Mouse (Mus musculus): ENCODE data around the gene Pbxip1. TPM values are rescaled to one million over a fixed set of nuclear protein-coding genes. Genes with fewer than 3 reads are reported as not detected.

Pbxip1 gene
- polyA plus RNA-seq, 1 experiment from 2014 or later: 40.4 TPM

DNA sequence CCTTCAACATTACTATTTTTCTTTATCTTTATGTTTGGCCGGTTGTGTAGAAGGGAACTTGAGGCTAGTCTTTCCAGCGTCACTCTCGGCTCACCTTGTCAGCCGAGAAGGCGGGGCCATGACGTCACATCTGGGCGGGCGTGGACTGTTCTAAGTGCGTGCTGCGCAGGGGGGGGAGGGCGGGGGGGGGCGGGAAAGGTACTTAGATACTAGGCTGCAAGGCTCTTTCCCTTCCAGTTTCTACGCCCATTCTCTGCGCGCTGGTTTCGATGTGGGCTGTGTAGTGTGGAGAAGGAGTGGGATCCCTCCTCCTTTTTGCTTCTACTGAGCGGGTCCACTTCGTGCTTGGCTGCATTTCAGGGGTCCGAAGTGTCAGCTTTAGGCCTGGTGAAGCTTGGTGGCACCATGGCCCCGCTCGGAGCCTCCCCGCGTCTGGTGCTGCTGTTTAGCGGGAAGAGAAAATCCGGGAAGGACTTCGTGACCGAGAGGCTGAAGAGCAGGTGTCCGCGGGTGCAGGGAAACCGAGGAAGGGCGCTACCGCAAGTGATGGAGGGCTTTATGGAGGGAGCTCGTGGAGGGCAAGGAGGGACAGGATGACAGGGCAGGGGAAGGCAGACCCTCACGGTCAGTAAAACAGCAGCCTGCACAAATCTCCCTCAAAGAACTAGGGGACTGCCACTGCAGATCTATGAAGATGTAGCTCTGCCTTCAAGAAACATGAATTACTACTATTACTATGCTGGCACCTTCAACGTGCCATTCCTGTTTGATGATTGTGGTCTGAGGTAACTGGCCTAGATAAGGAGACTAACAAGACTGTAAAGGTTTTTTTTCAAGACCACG is 22.7 kb downstream of the Pbxip1 start:
- Histone ChIP-seq H3K4me1 (peaks cover 19% of the 10 kb centered on the region), H3K27me3 (no peaks in the 10 kb centered on the region), H3K9ac (peak overlapping the region; percentile 54), H3K9me3 (replicated peaks) (no peaks in the 10 kb centered on the region), H3K4me3 (replicated peaks) (peak overlapping the region; percentile 66), H3K4me2 (replicated peaks) (peak overlapping the region; percentile 59), H3K27ac (replicated peaks) (peak overlapping the region; percentile 82), H3K36me3 (no peaks in the 10 kb centered on the region)
- ATAC-seq (ENCODE audit: insufficient number of reproducible peaks, low FRiP score, low TSS enrichment, low read depth): peak; percentile 87
- WGBS: under 1% methylated on average over 36 of the region's 36 CpGs

DNA sequence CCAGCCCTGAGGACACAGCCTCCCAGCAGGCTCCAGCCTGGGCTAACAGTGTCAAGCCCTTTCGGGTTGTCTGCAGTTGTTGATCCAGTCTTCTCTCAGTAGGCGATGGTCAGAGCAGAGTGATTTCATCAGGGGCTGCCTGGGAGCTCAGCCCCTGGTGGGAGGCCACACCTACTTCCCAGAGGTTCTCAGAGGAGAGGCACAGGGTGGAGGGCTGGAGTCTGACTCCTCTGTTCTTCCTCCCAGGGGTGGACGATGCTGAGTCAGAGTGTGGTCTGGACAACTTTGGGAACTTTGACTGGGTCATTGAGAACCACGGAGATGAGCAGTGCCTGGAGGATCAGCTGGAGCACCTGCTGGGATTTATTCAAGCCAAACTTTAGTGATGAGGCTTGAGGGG is 31.8 kb downstream of the Pbxip1 start:
- Histone ChIP-seq H3K27me3 (no peaks in the 10 kb centered on the region), H3K4me3 (replicated peaks) (no peak overlapping the region), H3K36me3 (peaks cover 21% of the 10 kb centered on the region), H3K27ac (replicated peaks) (no peak overlapping the region), H3K4me1 (no peaks in the 10 kb centered on the region), H3K9me3 (replicated peaks) (no peaks in the 10 kb centered on the region), H3K9ac (no peak overlapping the region), H3K4me2 (replicated peaks) (no peak overlapping the region)
- no peak for ATAC-seq (ENCODE audit: insufficient number of reproducible peaks, low FRiP score, low TSS enrichment, low read depth)
- 47% methylated on average over 4 of the region's 4 CpGs for WGBS

DNA sequence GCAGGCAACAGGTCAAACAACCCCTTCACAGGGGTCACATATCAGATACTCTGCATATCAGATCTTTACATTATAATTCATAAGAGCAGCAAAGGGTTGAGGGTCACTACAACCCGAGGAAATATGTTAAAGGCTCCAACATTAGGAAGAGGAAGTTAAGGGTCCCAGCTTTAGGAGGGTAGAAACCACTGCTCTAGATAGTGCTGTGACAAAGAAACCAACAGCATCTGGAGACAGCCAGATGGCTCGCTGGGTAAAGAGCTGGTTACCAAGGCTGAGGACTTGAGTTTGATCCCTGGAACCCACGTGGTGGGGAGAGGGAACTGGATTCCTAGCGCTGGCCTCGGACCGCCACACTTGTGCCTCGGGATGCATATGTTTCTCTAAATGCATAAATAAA is 35.8 kb downstream of the Pbxip1 start:
- 68% methylated on average over 7 of the region's 7 CpGs for WGBS
- Histone ChIP-seq H3K4me2 (replicated peaks) (no peak overlapping the region), H3K4me3 (replicated peaks) (no peak overlapping the region), H3K27ac (replicated peaks) (no peak overlapping the region), H3K4me1 (no peaks in the 10 kb centered on the region), H3K9ac (no peak overlapping the region), H3K9me3 (replicated peaks) (no peaks in the 10 kb centered on the region), H3K27me3 (no peaks in the 10 kb centered on the region), H3K36me3 (peaks cover 21% of the 10 kb centered on the region)
- no peak for ATAC-seq (ENCODE audit: insufficient number of reproducible peaks, low FRiP score, low TSS enrichment, low read depth)

DNA sequence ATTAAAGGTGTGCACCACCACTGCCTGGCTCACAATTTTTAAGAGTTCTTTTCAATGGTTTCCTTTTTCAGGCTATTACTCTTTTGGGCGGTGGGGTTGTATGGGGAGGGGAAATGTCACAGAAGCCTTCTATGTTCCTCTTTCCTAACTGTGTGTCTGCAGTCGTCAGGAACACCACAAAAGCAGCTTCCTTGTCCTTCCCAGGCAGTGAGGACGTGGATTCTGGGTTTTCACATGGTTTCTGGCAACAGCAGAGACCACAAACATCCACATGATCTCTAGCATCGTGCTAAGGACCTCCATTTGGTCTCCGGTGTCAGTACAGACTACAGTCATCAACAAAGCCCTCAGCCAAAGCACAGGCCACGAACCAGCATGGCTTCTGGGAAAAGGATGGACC is 37.3 kb downstream of the Pbxip1 start:
- no peak for ATAC-seq (ENCODE audit: insufficient number of reproducible peaks, low FRiP score, low TSS enrichment, low read depth)
- 62% methylated on average over 6 of the region's 6 CpGs for WGBS

DNA sequence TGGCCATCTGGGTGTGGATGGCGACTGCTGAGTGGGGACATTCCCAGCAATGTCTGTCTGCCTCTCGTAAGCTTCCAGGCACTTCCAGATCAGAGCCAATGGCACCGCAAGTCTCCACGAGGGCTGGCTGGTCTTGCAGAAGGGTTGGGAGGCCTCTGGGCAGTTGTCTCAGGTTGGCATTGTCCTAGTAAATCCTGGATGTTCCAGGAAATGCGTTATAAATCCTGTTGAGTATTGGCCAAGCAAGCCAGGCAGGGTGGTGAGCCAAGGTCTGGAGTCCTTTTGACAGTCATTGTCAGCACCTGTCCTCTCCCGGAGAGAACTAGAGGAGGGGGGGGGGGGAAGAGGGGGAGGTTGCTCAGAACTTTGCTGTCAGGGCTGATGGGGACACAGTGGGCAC is 42.5 kb downstream of the Pbxip1 start:
- Histone ChIP-seq H3K4me1 (no peaks in the 10 kb centered on the region), H3K4me2 (replicated peaks) (no peak overlapping the region), H3K4me3 (replicated peaks) (no peak overlapping the region), H3K27ac (replicated peaks) (no peak overlapping the region), H3K36me3 (no peaks in the 10 kb centered on the region), H3K9me3 (replicated peaks) (no peaks in the 10 kb centered on the region), H3K27me3 (no peaks in the 10 kb centered on the region), H3K9ac (no peak overlapping the region)
- no peak for ATAC-seq (ENCODE audit: insufficient number of reproducible peaks, low FRiP score, low TSS enrichment, low read depth)
- WGBS: 71% methylated on average over 6 of the region's 6 CpGs

More for the DNA sequence above, 37.3 kb downstream of the Pbxip1 start:
- Histone ChIP-seq H3K9me3 (replicated peaks) (no peaks in the 10 kb centered on the region), H3K27me3 (no peaks in the 10 kb centered on the region), H3K4me1 (no peaks in the 10 kb centered on the region), H3K4me3 (replicated peaks) (no peak overlapping the region), H3K27ac (replicated peaks) (no peak overlapping the region), H3K36me3 (0 out of 2 replicates have a peak, but pooled peaks cover 8% of the 10 kb centered on the region), H3K9ac (no peak overlapping the region), H3K4me2 (replicated peaks) (no peak overlapping the region)

DNA sequence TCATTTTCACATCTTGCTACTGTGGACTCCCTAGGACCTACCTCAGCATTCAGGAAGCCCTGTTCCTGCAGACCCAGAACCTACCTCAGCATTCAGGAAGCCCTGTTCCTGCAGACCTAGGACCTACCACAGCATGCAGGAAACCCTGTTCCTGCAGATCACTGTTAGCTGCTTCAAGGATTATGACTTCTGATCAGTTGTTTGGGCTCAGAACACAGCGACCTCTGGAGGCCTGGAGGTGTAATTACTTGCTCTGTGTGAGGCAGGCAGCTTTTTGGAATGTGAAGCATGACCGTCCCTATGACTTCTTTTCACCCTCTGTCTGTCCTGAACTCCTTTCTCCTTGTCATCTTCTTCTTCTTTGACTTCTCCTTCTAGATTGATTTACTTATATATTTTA is 45.0 kb downstream of the Pbxip1 start:
- Histone ChIP-seq H3K27ac (replicated peaks) (no peak overlapping the region), H3K9me3 (replicated peaks) (no peaks in the 10 kb centered on the region), H3K4me3 (replicated peaks) (no peak overlapping the region), H3K4me1 (peaks cover 6% of the 10 kb centered on the region; the same call in 1 of the 2 replicates), H3K4me2 (replicated peaks) (no peak overlapping the region), H3K27me3 (no peaks in the 10 kb centered on the region; the same call in 1 of the 2 replicates), H3K36me3 (no peaks in the 10 kb centered on the region), H3K9ac (no peak overlapping the region)
- ATAC-seq (ENCODE audit: insufficient number of reproducible peaks, low FRiP score, low TSS enrichment, low read depth): no peak
- WGBS: 40% methylated on average over 2 of the region's 2 CpGs

DNA sequence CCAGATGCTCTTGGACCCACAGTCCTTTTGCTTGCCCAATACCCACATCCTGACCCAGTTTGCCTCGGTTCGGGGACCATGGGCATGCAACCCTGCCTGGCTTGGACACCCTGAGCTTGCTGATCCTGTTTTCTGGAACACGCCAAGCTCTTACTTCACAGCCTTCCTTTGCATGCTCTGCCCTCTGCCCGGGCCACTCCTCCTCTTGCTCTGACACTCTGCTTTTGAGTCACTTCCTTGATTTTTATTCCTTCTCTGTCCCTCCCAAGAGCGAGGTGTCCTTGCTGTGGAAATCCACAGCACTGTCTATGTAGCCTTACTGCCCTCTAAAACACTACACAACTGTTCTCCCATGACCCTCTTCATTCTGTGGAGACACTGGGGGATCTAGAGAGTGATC is 45.7 kb downstream of the Pbxip1 start:
- Histone ChIP-seq H3K27ac (replicated peaks) (no peak overlapping the region), H3K4me3 (replicated peaks) (no peak overlapping the region), H3K9me3 (replicated peaks) (no peaks in the 10 kb centered on the region), H3K9ac (no peak overlapping the region), H3K4me1 (peaks cover 6% of the 10 kb centered on the region; the same call in 1 of the 2 replicates), H3K36me3 (no peaks in the 10 kb centered on the region), H3K27me3 (no peaks in the 10 kb centered on the region; the same call in 1 of the 2 replicates), H3K4me2 (replicated peaks) (no peak overlapping the region)
- no peak for ATAC-seq (ENCODE audit: insufficient number of reproducible peaks, low FRiP score, low TSS enrichment, low read depth)
- 80% methylated on average over 5 of the region's 5 CpGs for WGBS

DNA sequence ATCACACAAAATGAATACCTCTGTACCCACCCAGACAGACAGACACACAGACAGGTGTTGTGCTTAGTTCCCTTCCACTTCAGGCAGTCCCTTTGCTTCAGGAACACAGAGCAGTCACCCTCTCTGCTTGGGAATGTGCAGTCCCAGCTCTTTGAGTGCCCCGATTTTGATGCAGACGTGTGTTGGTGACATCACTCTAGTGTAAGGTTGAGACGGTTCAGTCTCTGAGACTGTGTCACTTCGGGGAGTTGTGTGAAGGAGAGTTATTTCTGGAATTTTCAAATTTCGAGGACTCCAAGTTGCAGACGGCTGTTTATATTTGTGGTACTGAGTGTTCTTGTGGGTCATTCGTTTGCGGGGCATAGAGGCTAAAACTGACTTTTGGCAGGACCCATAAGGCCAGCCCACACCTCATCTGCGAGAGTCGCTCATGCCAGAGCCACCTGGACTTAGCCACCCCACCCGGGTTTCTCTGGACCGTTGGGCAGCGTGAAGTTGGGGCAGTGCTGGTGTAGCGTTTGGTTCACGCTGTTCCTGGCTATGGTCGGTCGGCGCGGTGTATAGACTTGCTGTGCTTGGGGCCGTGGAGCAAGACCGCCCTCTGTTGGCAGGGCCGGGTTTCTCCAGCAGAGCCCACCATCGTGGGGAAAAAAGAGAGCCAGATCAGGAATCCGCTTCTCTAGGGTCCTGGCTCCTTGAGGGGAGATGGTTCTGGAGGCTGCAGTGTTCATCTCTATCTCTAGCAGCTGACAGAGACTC is 48.4 kb downstream of the Pbxip1 start:
- WGBS: 15% methylated on average over 24 of the region's 24 CpGs
- Histone ChIP-seq H3K4me3 (replicated peaks) (peak overlapping the region; percentile 13), H3K9ac (no peak overlapping the region; the same call in 1 of the 2 replicates), H3K9me3 (replicated peaks) (no peaks in the 10 kb centered on the region), H3K36me3 (no peaks in the 10 kb centered on the region), H3K27ac (replicated peaks) (no peak overlapping the region), H3K27me3 (no peaks in the 10 kb centered on the region; the same call in 1 of the 2 replicates), H3K4me1 (peaks cover 6% of the 10 kb centered on the region; the same call in 1 of the 2 replicates), H3K4me2 (replicated peaks) (peak overlapping the region; percentile 42)
- peak; percentile 80 for ATAC-seq (ENCODE audit: insufficient number of reproducible peaks, low FRiP score, low TSS enrichment, low read depth)

DNA sequence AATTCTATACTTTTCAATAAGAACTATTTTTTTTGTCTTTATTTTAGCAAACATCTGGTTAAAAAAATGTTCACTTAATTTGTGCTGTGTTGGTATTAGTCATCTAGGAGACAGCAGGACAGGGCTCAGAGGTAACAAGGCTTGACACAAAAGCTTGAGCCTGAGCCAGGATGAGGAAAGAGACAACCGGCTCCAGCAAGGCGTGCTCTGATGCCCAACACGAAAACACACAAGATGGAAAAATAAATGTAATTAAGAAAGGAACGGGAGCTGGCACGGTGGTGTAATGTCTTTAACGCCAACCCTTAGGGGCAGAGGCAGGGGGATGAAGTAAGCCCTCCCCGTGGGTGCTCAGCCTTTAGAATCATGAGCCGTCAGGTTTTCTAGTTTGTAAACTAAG is 49.6 kb downstream of the Pbxip1 start:
- Histone ChIP-seq H3K4me2 (replicated peaks) (no peak overlapping the region), H3K27me3 (no peaks in the 10 kb centered on the region; the same call in 1 of the 2 replicates), H3K36me3 (no peaks in the 10 kb centered on the region), H3K4me3 (replicated peaks) (no peak overlapping the region), H3K9me3 (replicated peaks) (no peaks in the 10 kb centered on the region), H3K27ac (replicated peaks) (no peak overlapping the region), H3K9ac (no peak overlapping the region), H3K4me1 (peaks cover 6% of the 10 kb centered on the region; the same call in 1 of the 2 replicates)
- WGBS: 49% methylated on average over 8 of the region's 8 CpGs
- no peak for ATAC-seq (ENCODE audit: insufficient number of reproducible peaks, low FRiP score, low TSS enrichment, low read depth)

DNA sequence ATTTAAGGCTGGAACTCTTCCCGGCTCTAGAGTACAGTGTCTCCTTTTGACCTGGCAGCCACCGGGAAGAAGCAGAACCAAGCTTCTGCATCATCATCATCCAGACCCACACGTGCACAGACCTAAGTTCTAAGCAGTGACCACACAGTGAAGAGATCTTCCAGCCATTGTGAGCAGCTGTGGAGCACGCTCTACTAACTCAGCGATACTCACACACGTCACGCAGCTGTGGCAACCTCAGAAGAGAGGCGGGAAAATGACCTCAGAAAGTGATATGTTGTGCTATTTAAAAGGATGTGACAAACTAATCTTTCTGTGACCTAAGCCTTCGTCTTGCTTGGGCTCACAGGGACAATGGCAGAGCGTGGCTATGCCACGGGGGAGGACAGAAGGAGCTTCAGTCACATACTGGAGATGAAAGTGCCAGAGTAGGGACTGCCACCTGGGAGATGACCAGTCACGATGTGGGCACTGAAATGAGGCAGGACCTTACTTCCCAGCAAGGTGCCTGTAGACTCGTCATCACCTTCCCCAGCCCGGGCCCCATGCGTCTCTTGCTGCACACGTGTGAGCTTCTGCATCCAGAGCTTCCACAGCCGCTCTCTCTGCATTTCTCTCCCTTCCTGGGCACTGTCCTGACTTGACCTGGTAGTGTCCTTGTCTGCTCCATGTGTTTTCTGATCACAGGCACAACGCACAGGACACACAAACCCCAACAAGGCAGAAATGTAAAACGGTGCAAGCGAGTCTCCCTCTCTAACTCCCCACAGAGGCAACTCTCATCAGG is 50.6 kb downstream of the Pbxip1 start:
- H3K27me3 ChIP-seq: no peaks in the 10 kb centered on the region; the same call in 1 of the 2 replicates
- H3K9me3 ChIP-seq (replicated peaks): no peaks in the 10 kb centered on the region
- no peak for ATAC-seq (ENCODE audit: insufficient number of reproducible peaks, low FRiP score, low TSS enrichment, low read depth)
- 59% methylated on average over 20 of the region's 20 CpGs for WGBS
- H3K4me3 ChIP-seq (replicated peaks): no peak overlapping the region
- no peak overlapping the region for H3K9ac ChIP-seq
- no peak overlapping the region for H3K4me2 ChIP-seq (replicated peaks)
- no peaks in the 10 kb centered on the region for H3K36me3 ChIP-seq
- H3K4me1 ChIP-seq: peaks cover 6% of the 10 kb centered on the region; the same call in 1 of the 2 replicates
- H3K27ac ChIP-seq (replicated peaks): no peak overlapping the region

DNA sequence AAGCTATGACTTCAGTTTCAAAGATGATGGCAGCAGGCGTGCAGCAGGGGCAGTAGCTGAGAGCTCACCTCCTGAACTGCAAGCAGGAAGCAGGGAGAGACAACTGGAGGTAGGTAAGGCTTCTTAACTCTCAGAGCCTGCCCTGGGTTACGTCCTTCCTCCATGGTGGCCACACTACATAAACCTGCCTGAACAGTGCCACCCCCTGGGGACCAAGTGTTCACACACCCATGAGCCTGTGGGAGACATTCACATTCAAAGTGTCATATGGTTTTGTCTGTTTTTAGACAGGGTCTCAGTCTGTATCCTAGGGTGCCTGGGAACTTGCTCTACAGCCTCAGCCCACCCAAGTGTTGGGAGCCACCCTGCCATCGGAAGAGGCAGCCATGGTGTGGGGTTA is 54.3 kb downstream of the Pbxip1 start:
- no peak for ATAC-seq (ENCODE audit: insufficient number of reproducible peaks, low FRiP score, low TSS enrichment, low read depth)
- H3K27ac ChIP-seq (replicated peaks): no peak overlapping the region
- no peak overlapping the region for H3K4me2 ChIP-seq (replicated peaks)
- peaks cover 7% of the 10 kb centered on the region; the same call in 1 of the 2 replicates for H3K4me1 ChIP-seq
- H3K36me3 ChIP-seq: no peaks in the 10 kb centered on the region
- WGBS: 88% methylated on average over 3 of the region's 3 CpGs
- H3K27me3 ChIP-seq: no peaks in the 10 kb centered on the region
- H3K9ac ChIP-seq: no peak overlapping the region
- no peaks in the 10 kb centered on the region for H3K9me3 ChIP-seq (replicated peaks)
- H3K4me3 ChIP-seq (replicated peaks): no peak overlapping the region

All from embryonic facial prominence, embryonic 15.5 days (tissue).